Mouse (Mus musculus) erythroblast, embryonic 14.5 days (primary cell): ENCODE results near the gene Sec23a. TPM values are rescaled to one million over a fixed set of nuclear protein-coding genes. Genes with fewer than 3 reads are reported as not detected.
A peak's percentile ranks its signal among the peaks of the same experiment; 100 is the strongest.
"Not testable (repeated sequence)": the region's sequence is repeated elsewhere in the genome, so short reads cannot be mapped to it uniquely, and the experiment has no call there.

Source experiments
- H3K27me3 ChIP-seq: 2 replicates; pipeline ENCODE4 v1.6.1; 2012; ENCODE audit warnings: inconsistent platforms; ENCODE audit not compliant: control insufficient read depth
- H3K36me3 ChIP-seq: 2 replicates; pipeline ENCODE4 v1.6.1; 2012; ENCODE audit warnings: mild to moderate bottlenecking, inconsistent platforms; ENCODE audit not compliant: control insufficient read depth
- H3K4me1 ChIP-seq: 2 replicates; pipeline ENCODE4 v1.6.1; 2012; ENCODE audit warnings: inconsistent platforms; ENCODE audit not compliant: control insufficient read depth
- H3K4me3 ChIP-seq: replicated peaks from 2 replicates; pipeline ENCODE3; 2012; ENCODE audit warnings: moderate library complexity, mild to moderate bottlenecking, inconsistent platforms
- H3K9me3 ChIP-seq: 2 replicates; pipeline ENCODE4 v1.6.1; 2012; ENCODE audit warnings: low read length, inconsistent platforms, mixed read lengths; ENCODE audit not compliant: control insufficient read depth
- GATA1 ChIP-seq: IDR thresholded peaks from 2 replicates; pipeline ENCODE4 v1.6.1; 2012; ENCODE audit warnings: low read length, inconsistent platforms, mixed read lengths
- TAL1 ChIP-seq: IDR thresholded peaks from 3 replicates; pipeline ENCODE4 v1.6.1; 2012; ENCODE audit warnings: low read length, inconsistent platforms, mixed read lengths
- polyA plus RNA-seq: library from polyadenylated mRNA; stranded (reverse); fragments of >175 nt; gene quantifications from 2 replicates; pipeline ENCODE4 v1.2.3, GENCODE M21; 2012

Sec23a gene
- polyA plus RNA-seq, 1 experiment = 0.60 TPM

- H3K4me1 ChIP-seq = peaks cover 46% of the 10 kb centered on the region
- no peaks in the 10 kb centered on the region for H3K9me3 ChIP-seq
- peak overlapping the region; percentile 88 for H3K4me3 ChIP-seq
- H3K36me3 ChIP-seq = peaks cover 33% of the 10 kb centered on the region
- TF ChIP-seq TAL1 = no peak
- TF ChIP-seq GATA1 = no peak
- no peaks in the 10 kb centered on the region for H3K27me3 ChIP-seq
Measured at GRCm38 (mm10) chr12:59011275-59011843, 458 bp downstream of the Sec23a start.

- Histone ChIP-seq H3K27me3 (no peaks in the 10 kb centered on the region), H3K36me3 (peaks cover 32% of the 10 kb centered on the region), H3K4me1 (peaks cover 38% of the 10 kb centered on the region), H3K9me3 (no peaks in the 10 kb centered on the region), H3K4me3 (peak overlapping the region; percentile 88)
- TF ChIP-seq GATA1 (no peak), TAL1 (no peak)
Measured at GRCm38 (mm10) chr12:59010482-59010881, 1.3 kb downstream of the Sec23a start.

DNA sequence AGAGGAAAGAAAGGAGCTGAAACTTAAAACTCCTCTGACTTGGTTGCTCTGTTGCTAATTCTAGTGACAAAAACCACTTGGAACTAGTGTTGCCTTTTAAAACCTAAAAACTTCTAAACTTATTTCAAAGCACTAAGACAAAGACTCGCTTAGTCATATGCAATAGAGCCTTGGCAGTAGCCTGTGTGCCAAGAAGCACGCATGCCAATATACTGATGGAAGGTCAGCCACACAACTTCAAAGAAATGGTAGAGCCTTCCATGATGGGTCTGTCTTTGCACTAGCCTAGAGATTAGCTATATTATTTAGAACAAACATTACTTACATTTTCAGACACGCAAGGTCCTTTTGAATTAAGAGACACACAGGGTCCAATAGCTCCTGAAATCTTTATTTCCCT is 26.1 kb downstream of the Sec23a start:
- Histone ChIP-seq H3K9me3 (no peaks in the 10 kb centered on the region), H3K36me3 (peaks cover 52% of the 10 kb centered on the region), H3K27me3 (no peaks in the 10 kb centered on the region), H3K4me1 (peaks cover 12% of the 10 kb centered on the region), H3K4me3 (no peak overlapping the region)
- no peak for TF ChIP-seq TAL1
- no peak for TF ChIP-seq GATA1

DNA sequence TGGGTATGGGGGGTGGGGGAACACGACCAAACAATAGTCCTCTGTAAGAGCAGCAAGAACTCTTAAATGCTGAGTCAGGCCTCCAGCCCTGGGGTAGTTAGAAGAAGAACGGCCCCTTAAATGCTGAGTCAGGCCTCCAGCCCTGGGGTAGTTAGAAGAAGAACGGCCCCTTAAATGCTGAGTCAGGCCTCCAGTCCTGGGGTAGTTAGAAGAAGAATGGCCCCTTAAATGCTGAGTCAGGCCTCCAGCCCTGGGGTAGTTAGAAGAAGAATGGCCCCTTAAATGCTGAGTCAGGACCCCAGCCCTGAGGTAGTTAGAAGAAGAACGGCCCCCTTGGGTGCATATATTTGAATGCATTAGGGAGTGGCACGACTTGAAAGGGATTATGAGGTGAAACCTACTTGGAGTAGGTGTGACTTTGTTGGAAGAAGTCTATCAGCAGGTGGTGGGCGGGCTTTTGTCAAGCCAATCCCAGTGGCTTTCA is 30.6 kb downstream of the Sec23a start:
- H3K36me3 ChIP-seq = peaks cover 46% of the 10 kb centered on the region
- not testable (repeated sequence) for H3K4me3 ChIP-seq, H3K9me3 ChIP-seq, H3K27me3 ChIP-seq
- H3K4me1 ChIP-seq = peaks cover 18% of the 10 kb centered on the region

DNA sequence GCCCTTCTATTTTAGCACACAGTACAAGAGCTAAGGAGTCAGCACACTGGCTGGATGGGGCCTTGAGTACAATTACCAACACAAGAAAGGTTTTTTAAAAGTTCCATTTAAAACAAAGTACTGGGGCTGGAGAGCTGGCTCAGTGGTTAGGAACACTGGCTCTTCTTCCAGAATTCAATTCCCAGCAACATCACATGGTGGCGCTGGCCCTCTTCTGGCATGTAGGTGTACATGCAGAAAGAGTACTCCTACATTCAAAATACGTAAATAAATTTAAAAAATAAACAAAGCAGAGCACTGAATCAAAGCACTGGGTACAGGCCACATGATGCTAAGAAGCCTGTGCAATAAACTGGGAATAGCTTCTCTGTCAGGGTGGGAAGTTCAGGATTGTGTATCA is 34.9 kb downstream of the Sec23a start:
- no peaks in the 10 kb centered on the region for H3K9me3 ChIP-seq
- no peak overlapping the region for H3K4me3 ChIP-seq
- TF ChIP-seq TAL1 = no peak
- no peak for TF ChIP-seq GATA1
- peaks cover 36% of the 10 kb centered on the region for H3K36me3 ChIP-seq
- H3K4me1 ChIP-seq = peaks cover 17% of the 10 kb centered on the region
- H3K27me3 ChIP-seq = no peaks in the 10 kb centered on the region

DNA sequence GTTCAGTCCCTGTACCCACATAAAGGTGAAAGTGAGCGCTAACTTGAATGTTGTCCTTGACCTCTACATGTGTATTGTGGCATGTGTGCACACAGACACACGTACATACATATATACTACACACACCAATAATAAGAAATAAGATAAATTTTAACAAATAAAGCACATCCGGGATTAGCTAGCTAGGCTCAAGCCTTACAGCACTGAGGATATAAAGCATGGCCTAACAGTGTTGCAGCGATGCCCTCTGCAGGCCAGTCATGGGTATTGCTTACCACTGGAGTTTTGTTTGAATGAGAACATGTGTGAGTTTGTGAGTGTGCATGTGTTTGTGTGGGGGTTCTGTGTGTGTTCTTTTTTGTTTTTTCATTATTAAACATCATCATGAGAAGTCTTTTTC is 47.2 kb downstream of the Sec23a start:
- TF ChIP-seq TAL1 (no peak), GATA1 (no peak)
- Histone ChIP-seq H3K36me3 (peaks cover 38% of the 10 kb centered on the region), H3K27me3 (no peaks in the 10 kb centered on the region), H3K9me3 (no peaks in the 10 kb centered on the region), H3K4me3 (no peak overlapping the region), H3K4me1 (no peaks in the 10 kb centered on the region)

DNA sequence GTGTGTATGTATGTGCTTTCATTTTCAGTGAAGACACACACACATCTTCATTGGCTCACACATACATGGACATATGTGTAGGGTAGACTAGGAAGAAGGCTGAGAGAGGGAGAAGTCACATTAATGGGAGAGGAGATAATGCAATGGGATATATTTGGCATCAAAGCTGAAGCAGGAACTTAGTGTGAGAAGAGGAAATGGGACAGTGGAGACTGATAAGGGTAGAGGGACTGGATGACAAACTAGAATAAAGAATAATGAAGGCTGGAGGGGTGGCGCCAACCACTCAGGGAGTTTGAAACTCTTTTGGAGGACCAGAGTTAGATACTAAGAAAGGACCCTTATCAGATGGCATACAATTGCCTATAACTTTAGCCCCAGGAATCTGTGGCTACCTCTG is 51.0 kb downstream of the Sec23a start:
- H3K36me3 ChIP-seq = peaks cover 24% of the 10 kb centered on the region
- H3K4me1 ChIP-seq = no peaks in the 10 kb centered on the region
- TF ChIP-seq TAL1 = no peak
- H3K4me3 ChIP-seq = no peak overlapping the region
- no peaks in the 10 kb centered on the region for H3K27me3 ChIP-seq
- H3K9me3 ChIP-seq = no peaks in the 10 kb centered on the region

DNA sequence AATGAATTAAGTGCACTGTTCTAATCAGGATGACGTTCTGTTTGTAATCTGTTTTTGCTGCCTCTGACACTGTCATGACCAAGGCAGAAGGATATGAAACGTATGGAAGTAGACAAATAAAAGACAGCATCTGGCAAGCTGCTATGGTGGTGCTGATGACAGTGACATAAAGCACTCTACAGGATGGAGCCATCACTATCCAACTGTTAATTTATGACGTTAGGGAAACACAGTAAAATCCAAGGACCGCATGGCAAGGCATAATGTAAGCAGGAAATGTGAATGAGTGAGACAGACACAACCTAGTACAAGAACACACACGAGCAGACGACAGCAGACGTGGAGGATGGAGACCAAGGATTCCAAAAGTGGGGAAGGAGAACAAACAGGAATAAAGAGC is 55.2 kb downstream of the Sec23a start:
- Histone ChIP-seq H3K4me1 (no peaks in the 10 kb centered on the region), H3K9me3 (no peaks in the 10 kb centered on the region), H3K36me3 (peaks cover 5% of the 10 kb centered on the region), H3K27me3 (no peaks in the 10 kb centered on the region), H3K4me3 (no peak overlapping the region)
- no peak for TF ChIP-seq GATA1
- TF ChIP-seq TAL1 = no peak

DNA sequence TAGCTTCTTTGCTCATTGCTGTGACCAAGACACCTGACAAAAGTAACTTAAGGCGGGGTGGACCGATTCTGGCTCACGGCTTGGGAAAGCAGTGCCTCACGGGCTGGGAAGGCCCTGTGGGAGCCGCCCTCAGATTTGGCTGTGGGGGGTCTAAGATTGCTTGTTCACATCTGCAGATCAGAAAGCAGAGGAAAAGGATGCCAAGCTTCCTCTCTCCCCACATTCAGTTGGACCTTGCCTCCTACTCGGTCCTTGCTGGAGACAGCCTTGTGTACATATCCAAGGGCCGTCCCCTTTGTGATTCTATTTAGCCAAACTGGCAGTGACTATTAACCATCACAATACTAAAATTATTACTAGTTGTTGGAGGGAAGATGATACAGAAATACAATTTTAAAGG is 55.7 kb downstream of the Sec23a start:
- TF ChIP-seq GATA1 (no peak), TAL1 (no peak)
- Histone ChIP-seq H3K4me3 (no peak overlapping the region), H3K36me3 (peaks cover 5% of the 10 kb centered on the region), H3K4me1 (no peaks in the 10 kb centered on the region), H3K27me3 (no peaks in the 10 kb centered on the region), H3K9me3 (no peaks in the 10 kb centered on the region)

DNA sequence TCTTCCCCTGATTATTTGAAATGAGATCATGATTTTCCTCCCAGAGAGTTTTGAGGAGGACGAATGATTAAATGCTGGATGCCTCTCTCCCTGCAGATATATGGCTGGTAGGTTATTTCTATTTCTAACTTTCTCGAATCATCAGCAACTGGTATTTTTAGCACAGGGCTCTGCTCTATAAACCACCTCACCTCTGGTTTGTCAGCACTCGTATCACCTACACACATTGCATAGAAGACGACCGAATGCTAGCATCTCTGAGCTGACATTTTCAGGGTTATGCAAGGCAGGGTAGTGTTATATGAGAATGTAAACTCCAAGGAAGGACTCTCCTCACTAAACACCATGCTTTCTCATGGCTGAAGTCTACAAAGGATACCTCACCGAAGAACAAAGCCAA is 63.9 kb downstream of the Sec23a start:
- Histone ChIP-seq H3K27me3 (no peaks in the 10 kb centered on the region), H3K36me3 (no peaks in the 10 kb centered on the region), H3K4me1 (no peaks in the 10 kb centered on the region), H3K9me3 (no peaks in the 10 kb centered on the region), H3K4me3 (no peak overlapping the region)
- TF ChIP-seq TAL1 (no peak), GATA1 (no peak)
